Mouse (Mus musculus) lung, postnatal 0 days (tissue): Measurements from ENCODE around the gene Cd2ap.

ENCODE experiments used
- CTCF ChIP-seq: IDR thresholded peaks from 2 replicates; pipeline ENCODE4 v1.5.1; 2016; ENCODE audit warnings: antibody characterized with exemption, mild to moderate bottlenecking
- EP300 ChIP-seq: IDR thresholded peaks from 2 replicates; pipeline ENCODE4 v1.6.1; 2016; ENCODE audit warnings: antibody characterized with exemption, mild to moderate bottlenecking, control low read depth

- TF ChIP-seq CTCF (no peak), EP300 (no peak)
These were observed 35.7 kb upstream of the Cd2ap start for GRCm38 (mm10) chr17:42912193-42912592.
